Mouse (Mus musculus) E14TG2a.4 (cell line): ENCODE data around the gene Klc4.

ENCODE experiments used
- H3K27me3 ChIP-seq: 2 replicates; pipeline ENCODE4 v1.6.1; 2014; ENCODE audit warnings: low read length, control low read depth; ENCODE audit not compliant: insufficient read depth
- H3K36me3 ChIP-seq: 2 replicates; pipeline ENCODE4 v1.6.1; 2014; ENCODE audit warnings: low read length, control low read depth; ENCODE audit not compliant: insufficient read depth
- H3K4me1 ChIP-seq: replicated peaks from 2 replicates; pipeline ENCODE4 v1.6.1; 2014; ENCODE audit warnings: low read depth, low read length, control low read depth
- H3K4me3 ChIP-seq: replicated peaks from 2 replicates; pipeline ENCODE4 v1.5.1; 2014; ENCODE audit warnings: mild to moderate bottlenecking, low read length
- H3K9me3 ChIP-seq: 2 replicates; pipeline ENCODE4 v1.6.1; 2014; ENCODE audit warnings: low read length, control low read depth
- CTCF ChIP-seq: conservative IDR thresholded peaks from 2 replicates; pipeline ENCODE4 v1.5.1; 2014; ENCODE audit warnings: low read length
- NANOG ChIP-seq: IDR thresholded peaks from 2 replicates; pipeline ENCODE4 v1.6.1; 2014; ENCODE audit warnings: borderline replicate concordance, low read length, mixed read lengths
- POU5F1 ChIP-seq: IDR thresholded peaks from 2 replicates; pipeline ENCODE4 v1.6.1; 2014; ENCODE audit warnings: low read length, borderline replicate concordance

Gene Klc4

DNA sequence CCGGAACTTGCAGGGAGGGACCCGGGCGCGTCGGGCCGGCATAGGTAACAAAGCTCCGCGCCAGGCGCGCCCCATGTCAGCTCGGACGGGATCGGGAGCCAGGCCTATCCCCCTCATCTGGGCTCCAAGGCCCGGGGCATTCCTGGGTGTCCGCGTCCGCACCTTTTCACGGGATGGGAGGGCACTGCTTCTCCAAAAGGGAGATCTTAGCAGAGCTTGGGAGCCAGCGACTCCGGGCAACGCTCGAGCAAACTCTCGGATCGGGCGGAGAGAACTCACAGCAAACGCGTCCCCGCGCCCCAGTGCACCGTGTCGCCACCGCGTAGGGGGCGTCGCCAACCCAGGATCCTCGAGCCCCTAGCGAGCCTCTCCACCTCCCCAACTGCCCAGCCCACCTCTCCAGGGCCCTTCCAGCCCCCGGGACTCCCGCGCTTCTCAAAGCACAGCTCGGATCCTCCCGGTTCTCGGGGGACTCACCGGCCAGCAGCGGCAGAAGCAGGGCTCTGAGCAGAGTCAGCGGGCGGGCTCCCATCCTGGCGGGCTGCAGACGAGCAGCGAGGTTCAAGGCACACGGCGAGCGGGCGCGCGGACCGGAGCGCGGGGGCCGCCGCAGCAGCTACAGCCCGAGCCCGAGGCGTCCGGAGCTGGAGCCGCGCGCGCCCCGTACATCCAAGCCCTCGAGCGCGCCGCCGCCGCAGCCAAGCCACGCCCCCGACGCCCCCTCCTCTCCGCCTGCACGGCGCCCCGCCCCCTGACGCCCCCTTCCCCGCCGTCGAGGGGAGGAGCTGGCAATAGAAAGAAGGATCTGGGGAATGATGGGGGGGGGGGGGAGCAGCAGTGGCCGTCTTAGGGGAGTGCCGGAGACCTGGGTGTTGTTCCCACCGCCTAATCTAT, 16.8 kb downstream of the Klc4 start, which contains the start of gene Ptk7:
Gene Ptk7, minus strand, starts transcription at position 714 of the 894 bp plus-strand sequence.
- peaks cover 81% of the 10 kb centered on the region for H3K4me1 ChIP-seq
- TF ChIP-seq POU5F1: no peak
- TF ChIP-seq CTCF: no peak
- TF ChIP-seq NANOG: no peak
- peak within 1 kb of the TSS; percentile 97 for H3K4me3 ChIP-seq
- peaks cover 8% of the 10 kb centered on the region for H3K27me3 ChIP-seq
- peaks cover 25% of the 10 kb centered on the region for H3K36me3 ChIP-seq
- H3K9me3 ChIP-seq: no peaks in the 10 kb centered on the region

DNA sequence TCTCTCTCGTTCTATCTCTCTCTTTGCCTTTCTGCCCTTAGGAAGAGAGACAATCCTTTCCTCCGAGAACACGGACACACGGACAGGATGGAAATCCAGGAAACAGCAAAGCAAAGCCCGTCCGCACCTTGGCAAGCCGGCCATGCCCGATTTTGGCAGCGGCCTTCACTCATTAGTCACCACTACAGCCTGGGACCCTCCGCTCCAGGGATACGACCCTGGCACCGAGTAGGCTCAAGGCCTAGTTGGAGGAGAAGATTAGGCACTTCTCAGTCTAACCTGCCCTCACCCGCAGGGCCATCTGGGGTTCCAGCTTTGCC, 17.4 kb downstream of the Klc4 start:
- H3K27me3 ChIP-seq: peaks cover 8% of the 10 kb centered on the region
- peaks cover 81% of the 10 kb centered on the region for H3K4me1 ChIP-seq
- H3K9me3 ChIP-seq: no peaks in the 10 kb centered on the region
- no peak for TF ChIP-seq NANOG
- no peak for TF ChIP-seq CTCF
- no peak for TF ChIP-seq POU5F1
- peaks cover 21% of the 10 kb centered on the region for H3K36me3 ChIP-seq
- H3K4me3 ChIP-seq: peak overlapping the region; percentile 97

DNA sequence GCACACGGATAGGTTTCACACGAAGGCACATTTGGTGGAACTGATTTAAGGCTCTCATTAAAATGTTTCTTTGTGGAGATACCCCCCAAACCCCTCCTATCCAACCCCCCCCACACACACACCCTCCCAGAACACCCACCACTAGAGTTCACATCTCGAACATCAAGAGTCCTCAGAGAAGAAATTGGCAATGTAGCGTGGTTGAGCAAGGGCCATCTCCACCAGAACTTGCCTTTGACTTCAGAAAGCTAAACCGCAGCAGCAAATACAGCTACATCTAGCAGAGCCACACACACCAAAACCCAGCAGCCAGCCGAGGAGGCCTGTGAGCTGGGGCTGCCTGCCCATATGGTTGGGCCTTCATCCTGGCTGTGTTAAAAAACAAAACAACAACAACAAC, 18.4 kb downstream of the Klc4 start:
- Histone ChIP-seq H3K36me3 (peaks cover 11% of the 10 kb centered on the region), H3K4me3 (peak overlapping the region; percentile 97), H3K4me1 (peaks cover 87% of the 10 kb centered on the region), H3K9me3 (no peaks in the 10 kb centered on the region), H3K27me3 (peaks cover 8% of the 10 kb centered on the region)
- TF ChIP-seq NANOG (no peak), POU5F1 (no peak), CTCF (no peak)

DNA sequence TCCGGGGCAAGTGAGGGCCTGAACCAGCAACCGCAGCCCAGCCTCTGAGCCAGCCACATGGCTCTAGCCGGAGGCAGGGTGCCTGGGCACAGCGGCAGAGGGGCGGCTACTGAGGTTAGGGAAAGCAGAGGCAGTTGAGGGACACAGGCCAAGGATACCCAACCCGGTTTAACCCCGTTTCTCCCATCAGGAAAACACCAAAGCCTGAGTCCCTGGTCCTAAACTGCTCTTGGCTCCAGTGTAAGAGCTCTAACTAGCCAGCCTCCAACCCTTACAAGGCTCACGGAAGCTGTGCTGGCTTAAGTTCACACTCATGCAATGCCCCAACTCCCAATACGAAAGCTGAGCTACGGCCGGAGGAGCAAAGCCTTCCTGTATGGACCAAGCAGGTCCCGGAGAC, 21.2 kb downstream of the Klc4 start:
- no peaks in the 10 kb centered on the region for H3K36me3 ChIP-seq
- H3K27me3 ChIP-seq: peaks cover 8% of the 10 kb centered on the region
- H3K4me3 ChIP-seq: peak overlapping the region; percentile 70
- no peak for TF ChIP-seq CTCF
- TF ChIP-seq NANOG: no peak
- TF ChIP-seq POU5F1: no peak
- peaks cover 90% of the 10 kb centered on the region for H3K4me1 ChIP-seq
- H3K9me3 ChIP-seq: no peaks in the 10 kb centered on the region

DNA sequence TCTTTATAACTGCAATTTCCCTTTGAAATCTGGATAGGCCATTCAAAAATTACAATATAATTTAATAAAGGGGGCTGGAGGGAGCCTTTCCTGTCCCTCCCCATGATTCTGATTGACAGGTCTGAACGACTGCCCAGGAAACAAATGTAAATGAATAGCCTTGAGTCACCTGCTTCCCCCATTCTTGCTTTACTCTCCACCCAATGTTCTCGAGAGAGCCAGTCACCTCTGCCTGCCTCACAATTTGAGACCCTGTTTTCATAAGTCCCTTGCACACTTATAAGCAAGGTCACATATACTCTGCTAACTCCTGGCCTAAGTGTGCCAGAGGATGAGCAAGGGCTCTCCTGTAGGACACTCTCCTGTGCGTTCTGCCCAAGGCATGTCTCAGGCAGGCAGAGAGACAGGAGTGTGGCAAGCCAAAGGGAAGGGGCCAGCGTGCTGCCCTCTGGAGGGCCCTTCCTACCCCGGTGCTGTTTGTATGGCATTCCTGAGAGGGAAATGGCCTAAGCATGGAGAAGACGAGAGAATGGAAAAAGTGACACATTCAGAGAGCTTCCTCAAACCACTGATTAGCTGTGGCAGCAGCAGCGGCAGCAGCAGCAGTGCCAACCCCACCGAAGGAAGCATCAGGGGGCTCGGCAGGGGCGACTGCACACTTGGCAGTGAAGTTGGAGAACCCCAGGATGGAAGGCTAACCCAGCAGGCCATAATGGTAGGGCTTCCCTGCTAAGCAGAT, 21.8 kb downstream of the Klc4 start:
- Histone ChIP-seq H3K9me3 (no peaks in the 10 kb centered on the region), H3K36me3 (no peaks in the 10 kb centered on the region), H3K4me3 (peak overlapping the region; percentile 70), H3K4me1 (peaks cover 95% of the 10 kb centered on the region), H3K27me3 (peaks cover 8% of the 10 kb centered on the region)
- TF ChIP-seq NANOG (no peak), POU5F1 (no peak), CTCF (no peak; the same call in 1 of the 2 replicates)

DNA sequence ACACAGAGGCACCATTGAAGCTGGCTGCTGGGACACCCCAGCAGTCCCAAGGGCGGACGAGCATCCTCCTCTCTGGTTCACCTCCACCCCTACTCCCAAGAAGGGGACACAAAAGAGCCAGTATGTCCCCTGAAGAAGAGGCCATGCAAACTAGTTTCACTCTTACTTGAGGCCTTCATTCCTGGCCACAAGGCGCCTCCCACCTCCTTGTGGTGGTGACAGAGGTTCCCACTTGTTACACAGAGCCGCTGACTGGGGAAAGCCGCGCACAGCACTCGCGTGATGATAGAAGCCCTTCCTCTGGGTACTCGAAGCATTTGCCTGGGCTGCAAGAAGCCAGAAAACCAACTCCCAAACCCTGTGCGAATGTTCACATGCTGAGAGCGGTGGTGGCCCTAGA, 23.6 kb downstream of the Klc4 start:
- Histone ChIP-seq H3K36me3 (no peaks in the 10 kb centered on the region), H3K9me3 (no peaks in the 10 kb centered on the region), H3K4me1 (peaks cover 100% of the 10 kb centered on the region), H3K4me3 (peak overlapping the region; percentile 60), H3K27me3 (no peaks in the 10 kb centered on the region)
- TF ChIP-seq NANOG: no peak
- TF ChIP-seq CTCF: no peak
- no peak for TF ChIP-seq POU5F1

DNA sequence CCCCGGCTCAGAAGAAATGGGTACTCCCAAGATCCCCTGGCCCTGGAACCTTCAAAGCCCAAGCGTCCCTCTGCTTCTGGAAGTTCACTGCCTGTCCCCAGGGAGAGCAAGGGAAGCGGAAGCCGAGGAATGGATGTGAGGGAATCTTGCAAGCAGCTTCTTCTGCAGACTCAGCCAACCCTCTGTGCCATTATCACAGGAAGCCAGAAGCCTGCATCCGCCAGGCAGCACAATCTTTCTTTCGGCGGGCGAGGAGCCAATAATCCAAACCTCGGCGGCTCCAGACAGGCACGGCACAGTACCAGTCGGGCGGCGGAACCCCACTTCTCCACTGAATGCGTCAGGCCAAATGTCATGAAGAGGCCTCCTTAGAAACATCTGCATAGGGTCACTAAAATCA, 24.5 kb downstream of the Klc4 start:
- H3K36me3 ChIP-seq: no peaks in the 10 kb centered on the region
- TF ChIP-seq NANOG (no peak), POU5F1 (no peak), CTCF (no peak)
- H3K4me1 ChIP-seq: peaks cover 98% of the 10 kb centered on the region
- no peaks in the 10 kb centered on the region for H3K27me3 ChIP-seq
- no peaks in the 10 kb centered on the region for H3K9me3 ChIP-seq
- peak overlapping the region; percentile 35; the same call in 1 of the 2 replicates for H3K4me3 ChIP-seq

DNA sequence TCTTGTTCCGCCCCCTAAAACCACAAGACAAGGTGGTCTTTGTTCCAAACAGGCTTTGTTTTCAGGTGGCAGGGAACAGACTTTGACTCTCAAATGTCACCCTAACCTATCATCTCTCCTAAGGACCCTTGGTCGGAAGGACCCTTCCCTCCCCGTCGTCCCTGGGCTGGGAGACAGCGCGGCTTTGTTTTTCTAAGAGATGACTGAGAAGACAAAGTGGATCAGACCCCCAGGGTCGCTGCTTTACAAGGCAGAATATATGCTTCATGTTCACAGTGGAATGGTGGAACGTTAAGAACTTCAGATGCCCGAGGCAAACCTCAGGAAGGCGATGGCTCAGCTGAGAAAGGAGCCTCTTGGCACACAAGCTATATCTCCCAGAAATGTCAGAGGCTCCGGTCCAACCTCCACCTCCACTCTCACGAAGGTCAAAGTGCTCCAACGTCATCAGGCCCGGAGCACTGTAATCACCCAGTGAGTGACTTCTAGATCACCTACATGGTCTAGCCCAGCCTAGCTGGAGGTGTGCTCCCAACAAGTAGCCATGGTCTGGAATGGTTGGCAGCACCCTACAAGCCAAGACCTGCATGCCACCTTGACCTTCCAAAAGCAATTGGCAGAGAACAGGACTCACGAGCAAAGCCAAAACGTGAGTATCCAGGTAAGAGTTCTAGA, 26.0 kb downstream of the Klc4 start:
- Histone ChIP-seq H3K27me3 (no peaks in the 10 kb centered on the region), H3K4me1 (peaks cover 98% of the 10 kb centered on the region), H3K4me3 (peak overlapping the region; percentile 63), H3K36me3 (no peaks in the 10 kb centered on the region), H3K9me3 (no peaks in the 10 kb centered on the region)
- TF ChIP-seq NANOG: no peak
- no peak for TF ChIP-seq POU5F1
- TF ChIP-seq CTCF: no peak
